ENCODE assay signal across 27 mouse cellular contexts in the genomic region with DNA sequence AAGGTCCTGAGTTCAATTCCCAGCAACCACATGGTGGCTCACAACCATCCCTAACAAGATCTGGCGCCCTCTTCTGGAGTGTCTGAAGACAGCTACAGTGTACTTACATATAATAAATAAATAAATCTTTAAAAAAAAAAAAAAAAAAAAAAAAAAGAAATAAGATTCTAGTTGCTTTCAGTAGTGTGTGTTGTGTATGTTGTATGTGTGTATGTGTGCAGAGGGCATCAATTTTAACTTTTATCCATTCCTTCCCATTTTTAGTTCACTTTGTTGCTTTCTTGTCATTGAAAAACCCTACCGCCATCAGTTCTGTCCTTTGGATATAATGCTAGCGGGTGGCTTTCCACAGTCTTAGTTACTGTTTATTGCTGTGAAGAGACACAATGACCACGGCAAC. TPM values are rescaled to one million over a fixed set of nuclear protein-coding genes. Genes with fewer than 3 reads are reported as not detected.
"Had no signal": no experiment of that assay in that cellular context is flagged by ENCODE, and none has a peak within 500 bp of the region (broad histone marks: within the 10 kb centered on the region; RNA-seq: fewer than 3 reads in every experiment).

No protein-coding gene starts in this region.

RNA-seq across cellular contexts. Expression of a gene that starts 54.2 kb away (rescaled TPM):
- total RNA-seq: left cerebral cortex, postnatal 14 days; left cerebral cortex, postnatal 25 days; left cerebral cortex, postnatal 36 days; liver, adult 2 months; megakaryocyte progenitor cell, adult 5-6 weeks; megakaryocyte, adult 5-6 weeks; megakaryocyte-erythroid progenitor cell, adult 5-6 weeks; midbrain, postnatal 0 days; monocyte, adult 5-6 weeks had no signal
- polyA plus RNA-seq: limb, embryonic 10.5 days; limb, embryonic 11.5 days; limb, embryonic 12.5 days; limb, embryonic 13.5 days; limb, embryonic 15.5 days; liver, adult 2 months; liver, embryonic 11.5 days; liver, embryonic 12.5 days; liver, embryonic 16.5 days; liver, postnatal 0 days; macrophage; midbrain, embryonic 10.5 days; midbrain, embryonic 11.5 days; midbrain, embryonic 12.5 days; midbrain, embryonic 13.5 days; midbrain, embryonic 14.5 days; midbrain, embryonic 16.5 days; midbrain, postnatal 0 days; neural tube, embryonic 11.5 days; neural tube, embryonic 12.5 days had no signal
